Mouse (Mus musculus): ENCODE measurements around the gene Tagap.
"Not testable (repeated sequence)": the region's sequence is repeated elsewhere in the genome, so short reads cannot be mapped to it uniquely, and the experiment has no call there.

The Tagap gene

DNA sequence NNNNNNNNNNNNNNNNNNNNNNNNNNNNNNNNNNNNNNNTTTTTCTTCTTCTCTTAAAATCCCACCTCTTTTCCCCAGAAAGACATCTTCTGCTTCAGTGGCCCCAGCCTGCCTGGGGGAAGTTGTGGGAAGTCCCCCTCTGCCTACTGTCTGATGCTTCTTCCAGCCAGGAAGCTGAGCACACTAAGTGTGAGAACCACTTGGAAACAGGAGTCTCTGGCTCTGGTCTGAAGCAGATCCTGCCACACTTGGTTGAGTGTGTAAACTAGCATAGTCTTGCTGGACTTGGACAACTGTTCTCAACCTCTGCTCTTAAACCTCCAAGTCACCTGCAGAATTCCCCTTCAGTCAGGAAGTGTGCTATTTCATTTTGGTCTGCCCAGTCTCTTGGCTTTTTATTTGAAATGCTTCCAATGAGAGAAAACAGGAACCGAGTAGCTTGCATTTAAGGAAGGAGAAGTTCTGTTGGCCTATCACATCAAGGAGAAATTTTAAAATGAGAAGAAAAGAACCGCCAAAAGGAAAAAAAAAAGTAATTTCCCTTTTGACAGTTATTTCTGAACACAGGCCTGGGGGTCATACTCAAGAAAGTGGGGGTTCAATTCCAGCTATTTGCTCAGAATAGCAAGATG, 11.1 kb upstream of the Tagap start:
- no peak for DNase-seq (ENCODE audit: low spot score)

GRCm38 (mm10) chr17:7915791-7916190, 10.0 kb upstream of the Tagap start:
- peak; percentile 2 for DNase-seq (ENCODE audit: low spot score)

DNA sequence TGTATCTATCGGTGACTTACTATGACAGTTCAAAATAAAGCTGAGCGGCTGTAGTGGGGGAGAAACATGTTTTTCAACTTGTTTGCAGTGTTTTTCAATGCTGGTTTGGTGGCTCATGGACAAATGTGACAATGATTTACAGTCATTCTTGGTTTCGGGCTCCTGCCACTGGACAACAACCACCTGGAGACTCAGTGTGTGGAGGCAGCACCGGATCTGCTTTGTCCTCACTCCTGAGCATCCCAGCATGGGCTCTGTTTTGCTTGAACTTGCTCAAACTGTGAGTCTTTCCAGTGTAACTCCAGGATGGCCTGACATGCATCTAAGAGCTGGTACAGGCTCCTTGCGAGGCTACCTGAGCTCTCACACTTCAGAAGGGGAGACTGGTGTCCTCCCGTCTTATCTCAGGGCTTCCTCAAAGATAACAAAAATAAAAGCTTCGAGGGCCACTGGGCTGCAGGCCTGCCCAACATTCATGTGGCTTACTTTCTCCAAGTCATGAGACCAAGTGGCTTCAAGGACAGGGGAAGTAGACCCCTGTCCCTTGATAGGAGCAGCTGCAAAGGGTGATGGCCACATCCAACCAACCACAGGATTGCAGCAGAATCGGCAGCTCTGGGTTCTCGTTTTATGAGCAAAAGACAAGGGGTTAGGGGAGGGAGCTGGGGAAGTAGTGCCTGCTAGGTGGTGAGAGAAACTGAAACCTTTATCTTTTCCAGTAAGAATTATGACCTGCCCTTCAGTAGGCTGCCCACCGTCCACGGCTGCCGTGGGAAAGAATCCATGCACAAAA, 8.8 kb upstream of the Tagap start:
- DNase-seq (ENCODE audit: low spot score) = peak; percentile 2

GRCm38 (mm10) chr17:7918355-7918754, 7.4 kb upstream of the Tagap start:
- DNase-seq (ENCODE audit: low spot score) = no peak

DNA sequence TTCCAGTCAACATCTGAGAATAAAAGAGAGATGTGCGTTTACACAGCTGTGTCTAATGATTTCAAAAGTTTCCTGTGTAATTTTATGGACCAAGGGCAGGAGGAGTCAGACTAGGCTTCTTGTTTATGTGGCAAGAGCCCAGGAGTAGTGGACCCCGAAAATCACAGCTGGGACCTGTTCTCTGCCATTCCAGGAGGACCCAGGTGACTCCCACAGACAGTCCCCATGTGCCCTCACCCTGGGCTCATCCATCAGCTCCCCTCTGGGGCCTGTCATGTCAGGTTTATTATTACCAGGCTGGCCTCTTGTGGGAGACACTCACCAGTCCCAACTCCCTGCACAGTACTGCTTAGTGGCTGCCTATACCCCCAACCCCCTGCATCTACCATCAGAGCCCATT, 6.6 kb upstream of the Tagap start:
- no peak for DNase-seq (ENCODE audit: low spot score)

- DNase-seq (ENCODE audit: low spot score) = no peak
These were observed 3.2 kb upstream of the Tagap start for GRCm38 (mm10) chr17:7922564-7922963.

- DNase-seq (ENCODE audit: low spot score) = no peak
These were observed 1.5 kb upstream of the Tagap start for GRCm38 (mm10) chr17:7924185-7924725.

DNA sequence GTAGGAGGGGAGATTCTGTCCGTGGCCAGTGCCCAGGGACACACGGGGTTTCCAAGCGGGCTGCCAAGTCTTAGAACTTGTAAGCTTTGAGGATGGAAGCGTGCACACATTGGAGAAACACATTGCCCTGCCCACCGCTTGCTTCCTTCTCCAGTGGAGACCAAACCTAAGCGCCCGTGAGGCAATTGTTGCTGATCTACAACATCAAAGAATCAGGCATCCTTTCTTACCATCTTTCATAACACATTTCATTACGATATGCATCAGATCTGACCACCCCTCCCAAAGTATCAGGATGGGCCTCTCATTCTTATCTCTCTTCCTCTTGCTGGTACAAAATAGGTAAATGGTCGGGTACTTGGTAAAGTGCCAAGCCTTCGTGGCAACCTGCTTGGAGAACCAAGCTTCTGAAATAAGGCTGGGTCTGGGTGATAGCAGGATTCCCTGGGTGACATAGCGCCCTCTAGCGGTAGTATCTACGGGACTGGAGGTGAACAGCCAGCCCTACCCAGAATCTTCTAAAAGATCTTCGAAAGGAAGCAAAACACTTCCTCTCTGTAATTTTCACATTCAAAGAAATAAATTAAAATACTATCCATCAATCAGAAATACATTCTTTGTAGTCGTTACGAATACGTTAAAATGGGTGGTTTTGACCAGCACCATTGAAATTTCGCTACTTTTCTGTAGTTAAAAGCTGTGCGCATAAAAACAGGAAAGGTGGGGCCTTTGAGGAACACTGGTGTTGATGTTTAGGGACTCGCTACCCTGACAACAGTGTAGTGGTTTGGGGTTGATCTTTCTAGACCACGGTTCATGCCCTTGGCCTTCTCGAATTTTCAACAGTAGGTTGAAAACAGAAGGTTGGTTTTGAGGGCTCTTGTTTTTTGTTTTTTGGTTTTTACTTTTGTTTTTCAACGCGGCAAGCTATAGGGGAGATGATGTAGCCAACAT, 2.1 kb downstream of the Tagap start:
- peak; percentile 72 for DNase-seq (ENCODE audit: low spot score)

- no peak for DNase-seq (ENCODE audit: low spot score)
These were observed 2.9 kb downstream of the Tagap start for GRCm38 (mm10) chr17:7928662-7929061.

- no peak for DNase-seq (ENCODE audit: low spot score)
These were observed 3.5 kb downstream of the Tagap start for GRCm38 (mm10) chr17:7929279-7929678.

GRCm38 (mm10) chr17:7931096-7931990, 5.5 kb downstream of the Tagap start:
- DNase-seq (ENCODE audit: low spot score) = no peak

DNA sequence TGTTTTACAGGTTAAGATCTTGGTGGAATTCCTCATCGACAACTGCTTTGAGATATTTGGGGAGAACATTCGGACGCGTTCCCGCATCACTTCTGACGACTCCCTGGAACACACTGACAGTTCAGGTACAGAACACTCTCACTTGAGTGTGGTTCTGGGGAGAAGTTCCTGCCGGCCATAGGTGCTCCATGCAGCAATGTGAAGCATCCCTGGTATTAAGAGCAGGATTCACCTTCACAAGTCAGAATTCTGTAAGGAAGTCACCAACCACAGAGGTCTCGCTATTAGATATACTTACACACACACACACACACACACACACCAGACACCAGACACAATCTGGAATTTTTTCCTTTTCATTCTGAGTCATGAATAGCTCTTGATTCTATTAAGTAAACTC, 6.3 kb downstream of the Tagap start:
- DNase-seq (ENCODE audit: low spot score) = not testable (repeated sequence)

- DNase-seq (ENCODE audit: low spot score) = peak; percentile 41
These were observed 13.8 kb downstream of the Tagap start for GRCm38 (mm10) chr17:7939640-7940039.

DNA sequence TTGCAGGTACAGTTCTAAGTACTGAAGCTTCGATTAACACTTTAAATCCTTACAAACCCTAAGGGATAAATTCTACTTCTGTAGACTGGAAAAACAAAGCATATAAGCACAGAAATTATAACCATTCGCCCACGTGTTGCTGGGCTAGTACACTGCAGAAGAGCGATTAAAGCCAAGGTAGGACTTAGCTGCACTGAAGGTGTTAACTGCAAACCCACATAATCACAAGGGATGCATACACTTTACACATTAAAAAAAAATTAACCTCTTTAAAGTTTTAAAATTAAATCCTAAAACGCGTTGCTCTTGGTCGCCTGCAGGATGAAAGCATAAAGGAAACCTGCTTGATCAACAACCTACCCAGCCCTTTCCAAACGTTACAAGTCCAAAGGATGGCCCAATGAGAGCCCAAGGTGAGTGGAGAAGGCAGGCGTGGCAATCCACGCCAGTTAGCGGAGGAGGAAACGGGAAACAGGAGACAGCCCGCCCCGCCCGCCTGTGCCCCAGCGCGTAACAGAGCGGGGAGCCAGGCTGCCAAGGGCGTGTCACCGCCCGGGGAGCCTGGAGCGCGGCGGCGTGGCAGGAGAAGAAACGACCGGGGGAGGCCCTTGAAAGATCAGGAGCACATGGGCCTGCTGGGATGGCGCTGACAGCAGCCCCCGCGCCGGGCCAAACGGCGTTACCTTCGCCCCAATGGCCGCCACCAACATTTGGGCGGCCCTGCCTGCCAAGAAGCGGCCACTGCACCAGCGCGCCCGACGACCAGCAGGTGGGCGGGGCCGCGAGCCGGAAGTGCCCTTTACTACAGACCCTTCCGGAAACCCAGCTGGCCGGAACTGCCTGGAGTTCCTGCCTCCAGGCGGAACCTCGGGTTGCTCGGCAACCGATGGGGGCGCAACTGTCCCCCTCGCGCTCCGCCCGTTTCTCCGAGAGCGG, 19.6 kb downstream of the Tagap start, which contains the start of gene Rsph3a:
TSS of gene Rsph3a (plus strand) at position 498 of the 936 bp plus-strand sequence.
- peak; percentile 94 for DNase-seq (ENCODE audit: low spot score)

DNA sequence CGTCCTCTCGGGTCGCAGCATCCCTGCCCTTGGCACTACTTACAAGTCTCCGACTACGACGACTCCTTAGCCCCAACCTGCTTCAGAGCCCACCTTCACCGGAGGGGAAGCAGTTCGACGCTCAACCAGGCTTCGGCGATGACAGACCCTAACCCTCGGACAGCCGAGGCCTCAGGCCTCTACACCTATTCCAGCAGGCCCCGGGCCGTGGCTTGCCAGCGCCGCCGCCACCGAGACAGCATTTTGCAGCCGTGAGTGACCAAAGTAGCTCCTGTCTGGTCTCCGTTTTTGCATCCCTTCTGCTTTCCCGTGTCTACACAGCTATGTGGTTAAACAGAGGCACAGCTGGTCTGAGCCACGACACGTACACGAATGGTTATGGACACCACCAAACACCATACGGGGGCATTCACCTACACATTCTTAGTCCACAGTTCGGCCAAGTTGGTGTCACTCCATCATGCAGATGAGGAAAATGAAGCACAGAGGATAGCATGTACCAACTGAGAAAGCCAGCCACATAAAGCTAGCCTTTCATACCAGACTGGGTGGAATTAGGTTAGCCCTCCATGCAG, 20.3 kb downstream of the Tagap start:
- DNase-seq (ENCODE audit: low spot score) = not testable (repeated sequence)

- not testable (repeated sequence) for DNase-seq (ENCODE audit: low spot score)
These were observed 25.5 kb downstream of the Tagap start for GRCm38 (mm10) chr17:7951333-7951732.

DNA sequence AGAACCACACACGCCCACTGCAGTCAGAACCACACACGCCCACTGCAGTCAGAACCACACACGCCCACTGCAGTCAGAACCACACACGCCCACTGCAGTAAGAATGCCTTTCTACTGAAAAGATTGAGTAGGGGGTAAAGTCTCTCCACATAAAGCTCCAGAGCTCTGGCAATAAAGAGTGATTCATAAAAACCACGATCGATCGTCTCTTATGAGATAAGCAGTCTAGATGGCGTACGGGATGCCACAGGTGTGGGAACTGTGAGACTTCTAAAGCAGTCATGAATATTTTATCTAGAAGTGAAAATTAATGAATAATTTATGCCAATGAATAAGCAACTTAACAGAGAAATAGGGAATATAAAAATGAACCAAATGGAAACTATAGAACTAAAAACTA, 31.4 kb downstream of the Tagap start:
- not testable (repeated sequence) for DNase-seq (ENCODE audit: low spot score)

DNA sequence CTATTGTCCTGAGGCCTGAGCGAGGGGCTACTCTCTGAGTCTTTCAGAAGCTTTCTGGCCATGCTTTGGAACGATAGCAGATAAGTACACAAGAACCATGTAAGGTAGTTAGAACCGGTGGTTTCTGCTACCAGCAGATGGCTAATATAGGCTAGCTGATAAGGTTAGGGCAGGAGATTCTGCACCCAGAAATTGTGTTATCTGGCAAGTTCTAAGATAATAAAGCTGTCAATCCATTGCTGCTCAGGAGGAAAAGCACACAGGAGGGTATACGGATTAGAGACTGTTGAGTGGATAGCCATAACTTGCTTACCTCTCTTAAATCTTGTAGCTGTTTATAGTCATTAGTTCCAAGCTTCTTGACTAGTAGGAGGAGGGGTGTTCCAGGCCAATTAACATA, 37.5 kb downstream of the Tagap start:
- not testable (repeated sequence) for DNase-seq (ENCODE audit: low spot score)

DNA sequence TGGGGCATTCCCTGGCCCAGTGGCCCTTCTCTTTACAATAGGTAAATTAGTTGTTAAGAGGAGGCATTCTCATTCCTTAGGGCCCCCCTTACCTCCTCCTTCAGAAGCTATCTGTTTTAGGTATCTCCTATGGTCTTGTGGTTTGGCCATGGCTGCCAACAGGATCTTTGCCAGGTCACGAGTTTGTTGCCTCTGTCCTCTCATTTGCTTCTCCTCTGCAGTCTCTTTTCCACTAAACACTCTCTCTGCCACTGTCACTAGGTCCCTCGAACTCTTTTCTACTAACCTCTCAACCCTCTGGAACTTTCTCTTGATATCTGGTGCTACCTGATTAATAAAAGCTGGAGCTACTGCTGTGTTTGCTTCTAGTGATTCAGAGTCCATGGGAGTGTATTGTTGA, 38.6 kb downstream of the Tagap start:
- DNase-seq (ENCODE audit: low spot score) = not testable (repeated sequence)

Measured in embryo, embryonic 10 days (tissue).